Mouse (Mus musculus) cerebellum, postnatal 36 days (tissue): ENCODE data around the gene Mcm2.

ENCODE experiments used
- DNase-seq, 2 experiments: peaks; one replicate each; pipeline ENCODE4 v3.0.0; 2021 to 2022; ENCODE audit warnings: mixed read lengths in 2 of 2

The Mcm2 gene

GRCm38 (mm10) chr6:88844901-88845565 is 53.5 kb downstream of the Mcm2 start:
- DNase-seq: no peak

DNA sequence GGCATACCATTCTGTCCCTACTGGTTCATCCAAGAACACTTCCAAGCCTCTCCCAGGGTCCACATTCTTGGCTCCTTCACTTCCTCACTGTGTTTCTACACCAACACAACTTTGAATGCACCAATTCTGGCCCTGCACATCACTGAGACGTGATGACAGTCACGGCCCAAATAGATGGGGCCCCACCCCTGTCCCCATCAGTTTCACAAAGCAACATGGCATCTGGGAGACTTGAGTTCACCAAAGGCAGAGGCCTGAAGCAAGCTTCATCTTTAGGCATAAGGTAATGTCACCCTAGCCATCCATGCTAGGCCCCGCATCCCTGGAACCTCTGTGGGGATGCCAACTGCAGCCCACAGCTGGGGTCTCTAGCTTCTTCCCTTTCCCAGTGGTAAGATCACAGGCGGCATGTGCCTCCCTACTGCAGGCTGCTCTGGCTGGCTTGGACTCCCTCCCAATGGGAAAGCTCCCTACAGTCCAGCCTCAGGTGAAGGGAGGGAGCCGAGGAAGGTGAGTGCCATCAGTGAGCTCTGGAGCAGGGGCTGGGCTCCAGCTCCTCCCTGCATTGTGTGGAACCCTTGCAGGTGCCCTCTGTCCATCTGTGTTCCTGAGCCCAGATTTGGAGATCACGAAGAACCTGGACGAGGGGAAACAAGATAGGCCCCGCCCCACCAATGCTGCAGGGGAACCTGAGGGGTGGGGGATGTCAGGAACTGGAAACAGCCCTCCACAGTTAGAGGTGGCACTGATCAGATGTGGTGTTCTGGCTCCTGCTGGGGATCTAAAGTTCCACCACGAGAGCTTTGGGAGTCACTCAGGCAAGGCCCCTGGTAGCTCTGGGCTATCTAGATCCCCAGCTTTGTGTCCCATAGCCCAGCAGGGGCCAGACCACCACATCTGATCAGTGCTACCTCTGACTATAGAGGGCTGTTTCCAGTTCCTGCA is 54.5 kb downstream of the Mcm2 start:
- no peak for DNase-seq

DNA sequence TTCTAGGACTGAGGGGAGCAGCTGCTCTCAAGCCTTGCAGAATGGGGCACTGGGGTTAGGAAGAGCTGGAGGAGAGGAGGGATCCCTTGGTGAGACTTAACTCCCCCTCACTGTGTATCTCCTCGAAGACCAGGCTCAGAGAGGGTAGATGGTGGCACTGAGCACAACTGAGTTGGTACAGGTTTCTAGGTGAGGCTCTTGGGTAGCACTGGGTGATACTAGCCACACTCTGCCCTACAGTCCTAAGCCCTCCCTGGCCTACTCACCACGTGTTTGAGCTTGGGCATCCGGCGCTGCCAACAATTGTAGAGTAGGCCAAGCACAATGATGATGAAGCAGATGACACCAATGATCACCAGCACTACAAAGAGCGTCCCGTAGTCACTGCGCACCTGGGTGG is 55.3 kb downstream of the Mcm2 start:
- no peak for DNase-seq

GRCm38 (mm10) chr6:88842731-88843151 is 55.8 kb downstream of the Mcm2 start:
- peak in 1 of 2 experiments; percentile 57 for DNase-seq

GRCm38 (mm10) chr6:88841781-88842689 is 56.5 kb downstream of the Mcm2 start, which contains the start of gene Abtb1:
TSS of gene Abtb1 (minus strand) at chr6:88841984.
- peak; percentile 97 for DNase-seq

DNA sequence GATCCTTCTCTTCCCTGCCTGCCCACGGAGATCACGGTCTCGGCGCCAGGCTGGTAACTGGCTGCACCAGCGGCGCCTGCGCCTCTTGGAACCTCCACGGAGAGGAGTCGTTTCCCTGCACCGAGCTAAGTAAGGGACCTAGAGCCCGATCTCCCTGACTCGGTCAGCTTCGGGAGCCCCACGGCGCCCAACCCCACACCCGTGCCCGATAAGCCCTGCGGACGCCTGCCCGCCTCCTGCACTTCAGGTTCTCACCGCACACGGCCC is 57.1 kb downstream of the Mcm2 start:
- DNase-seq: no peak

DNA sequence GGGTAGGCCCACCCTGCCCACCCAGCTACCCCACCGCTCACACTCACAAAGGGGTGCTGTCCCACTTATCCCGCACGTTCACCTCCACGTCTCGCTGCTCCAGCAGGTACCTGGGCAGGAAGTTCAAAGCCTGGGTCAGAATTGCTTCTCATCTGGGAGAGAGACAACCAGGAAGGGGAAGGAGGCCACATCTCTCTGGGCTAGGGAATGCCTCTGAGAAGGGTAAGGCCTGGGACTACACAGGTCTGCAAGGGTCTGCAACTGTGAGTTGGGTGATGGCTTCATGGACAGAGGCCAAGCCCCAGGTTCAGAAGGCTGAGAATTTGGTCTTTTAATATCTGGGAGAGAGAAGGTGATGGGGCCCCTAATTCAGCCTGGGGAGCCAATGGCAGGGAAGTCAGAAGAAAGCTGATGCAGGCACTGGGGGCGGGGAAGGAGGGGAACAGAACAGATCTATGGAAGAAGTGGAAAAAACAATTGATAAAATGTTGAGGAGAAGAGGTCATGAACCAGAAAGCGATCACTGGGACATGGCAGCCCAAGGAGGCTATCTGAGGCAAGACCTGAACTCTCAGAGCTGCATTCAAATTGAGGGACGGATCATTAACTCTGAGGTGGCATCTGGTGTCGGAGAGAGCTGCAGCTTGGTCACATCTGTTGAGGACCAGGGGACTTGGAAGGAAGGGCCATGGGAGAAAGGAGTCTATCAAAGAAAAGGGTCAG is 57.6 kb downstream of the Mcm2 start:
- DNase-seq: no peak

- DNase-seq: no peak
These were observed 58.4 kb downstream of the Mcm2 start for GRCm38 (mm10) chr6:88840211-88840610.

DNA sequence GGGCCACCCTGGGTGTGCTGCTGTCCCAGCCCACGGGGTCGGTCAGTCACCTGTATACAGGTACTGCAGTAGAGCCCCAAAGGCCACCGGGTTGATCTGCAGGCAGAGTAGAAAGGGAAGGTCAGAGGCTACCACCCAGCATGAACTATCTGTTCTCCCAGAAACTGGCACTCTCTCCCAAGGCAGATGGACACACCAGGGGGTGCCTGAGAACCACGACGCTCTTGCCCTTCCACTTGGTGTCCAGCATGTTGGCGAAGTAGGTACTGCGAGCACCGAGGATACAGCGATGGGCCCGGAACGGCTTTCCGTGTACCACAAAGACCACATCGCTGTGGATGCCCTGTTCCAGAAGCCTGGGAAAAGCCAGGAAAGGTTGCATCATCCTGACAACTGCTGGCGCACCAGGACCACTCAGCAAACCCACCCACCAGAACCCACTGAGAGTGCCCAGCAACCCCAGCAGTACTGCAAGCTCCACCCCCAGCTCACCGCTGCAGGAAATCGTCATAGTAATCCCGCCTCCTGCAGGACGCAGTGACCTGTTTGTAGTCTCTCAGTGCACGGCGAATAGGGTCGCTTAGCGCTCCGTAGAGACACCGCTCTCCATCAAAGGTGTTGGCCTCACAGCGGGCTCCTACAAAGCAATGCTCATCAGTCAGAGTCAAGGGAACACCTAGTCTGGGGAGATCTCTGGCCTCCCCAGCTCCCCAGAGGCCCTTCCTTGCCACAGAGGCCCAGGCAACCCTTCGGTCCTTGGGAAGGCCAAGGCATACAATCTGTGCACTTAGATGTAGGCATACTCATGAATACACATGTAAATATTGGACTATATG is 59.2 kb downstream of the Mcm2 start:
- peak; percentile 67 to 68 for DNase-seq

DNA sequence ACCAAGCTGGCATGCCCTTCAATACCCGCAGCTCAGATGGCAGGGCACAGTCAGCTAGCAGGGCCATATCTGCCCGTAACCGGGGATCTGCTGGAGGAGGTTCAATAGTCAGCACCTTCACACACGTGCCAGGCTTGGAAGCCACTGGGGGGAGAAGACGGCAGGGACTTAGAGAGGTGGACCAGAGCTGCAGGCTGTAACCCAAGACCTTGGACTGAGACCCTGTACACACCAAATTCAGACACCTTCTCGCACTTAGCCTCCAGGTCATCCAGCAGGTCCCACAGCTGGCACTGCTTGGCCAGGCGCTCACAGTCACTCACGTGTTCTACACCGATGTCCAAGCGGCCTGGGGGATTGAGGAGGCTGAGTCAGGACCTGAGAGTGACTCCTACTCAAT is 60.0 kb downstream of the Mcm2 start:
- no peak for DNase-seq

GRCm38 (mm10) chr6:88837999-88838398 is 60.6 kb downstream of the Mcm2 start:
- DNase-seq: no peak

- peak in 1 of 2 experiments; percentile 30 for DNase-seq
These were observed 62.3 kb downstream of the Mcm2 start for GRCm38 (mm10) chr6:88836178-88836819.

DNA sequence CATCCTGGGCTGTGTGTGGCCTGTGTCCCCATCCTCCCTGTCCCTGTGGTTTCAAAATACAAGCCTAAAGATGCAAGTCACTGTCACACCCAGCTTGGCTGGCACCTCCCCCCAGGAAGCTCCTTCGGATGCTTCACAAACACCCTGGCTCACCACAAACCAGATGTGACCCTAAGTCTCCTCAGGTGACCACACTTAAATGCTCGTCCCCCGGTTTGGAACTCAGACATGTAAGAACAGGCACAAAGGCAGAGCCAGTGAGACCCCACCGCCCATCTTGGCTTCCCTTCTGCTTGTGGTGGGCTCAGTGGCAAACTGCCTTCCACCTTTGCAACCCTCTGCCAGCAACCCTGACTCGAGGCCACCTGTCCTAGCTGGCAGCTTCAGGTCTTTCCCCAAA is 63.5 kb downstream of the Mcm2 start:
- peak in 1 of 2 experiments; percentile 9 for DNase-seq
